Mouse (Mus musculus) left cerebral cortex, postnatal 25 days (tissue): Measurements from ENCODE around the gene Gxylt2. TPM values are rescaled to one million over a fixed set of nuclear protein-coding genes. Genes with fewer than 3 reads are reported as not detected.
A peak's percentile ranks its signal among the peaks of the same experiment; 100 is the strongest.

Experiments used
- DNase-seq, 2 experiments: peaks; one replicate each; pipeline ENCODE4 v3.0.0; 2022; ENCODE audit warnings: low spot score in 2 of 2, mixed read lengths in 1 of 2
- intact Hi-C: fragments of 180-260 bp; cut with DNase I; formaldehyde crosslinking; loops from one replicate; pipeline ENCODE4 v1.15.1; 2025
- total RNA-seq, 2 experiments: library from RNA; stranded (reverse); gene quantifications; 2 replicates each; pipeline ENCODE4 v1.2.3; 2021

Gxylt2 gene
- 1 to 10 TPM; 1.3 to 1.7 TPM for total RNA-seq

GRCm38 (mm10) chr6:100704574-100705365 is at the start of gene Gxylt2:
Gxylt2 (plus strand) TSS chr6:100704734.
- intact Hi-C loops = loop anchor here (2.0 kb wide), 2 partner anchors 28 to 130 kb away; no protein-coding TSS in a partner anchor

GRCm38 (mm10) chr6:100660395-100660794 is 44.1 kb upstream of the Gxylt2 start:
- DNase-seq = peak; percentile 26 to 65
- intact Hi-C loops = no loop called here

More at GRCm38 (mm10) chr6:100704574-100705365, at the start of gene Gxylt2:
- peak; percentile 22 to 48 for DNase-seq

GRCm38 (mm10) chr6:100662224-100662623 is 42.3 kb upstream of the Gxylt2 start:
- intact Hi-C loops = no loop called here
- DNase-seq = no peak

- intact Hi-C loops = no loop called here
- DNase-seq = no peak
Observed at GRCm38 (mm10) chr6:100667644-100668043, 36.9 kb upstream of the Gxylt2 start.

- DNase-seq = no peak
- intact Hi-C loops = no loop called here
Observed at GRCm38 (mm10) chr6:100668858-100669257, 35.7 kb upstream of the Gxylt2 start.

- intact Hi-C loops = loop anchor here (2.0 to 10.0 kb wide), 3 partner anchors 162 to 594 kb away; partner anchors contain the start of gene Ppp4r2
- DNase-seq = peak; percentile 57 to 62
Observed at GRCm38 (mm10) chr6:100670370-100670841, 34.1 kb upstream of the Gxylt2 start.

DNA sequence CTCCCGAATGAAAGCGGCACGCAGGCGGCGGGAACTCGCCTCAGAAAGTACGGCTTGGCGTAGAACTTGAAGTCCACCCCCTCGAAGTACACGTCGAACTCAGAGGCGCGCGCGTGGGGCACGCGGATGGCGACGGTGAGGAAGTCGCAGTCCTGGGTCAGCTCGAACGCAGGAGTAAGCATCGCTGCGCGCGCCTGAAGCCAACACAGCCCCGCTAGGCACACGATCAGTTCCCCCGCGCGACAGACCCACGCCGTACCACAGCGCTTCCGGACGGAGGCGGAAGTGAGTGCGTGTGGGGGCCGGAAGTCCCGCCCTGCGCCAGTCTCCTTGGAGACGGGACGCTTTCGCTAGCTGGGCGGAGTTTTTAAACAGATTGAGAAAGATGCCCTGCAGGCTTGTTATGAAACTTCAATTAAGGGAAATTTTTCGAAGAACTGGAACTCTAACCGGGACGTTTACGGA is 33.6 kb upstream of the Gxylt2 start, which contains the start of gene Shq1:
Gene Shq1, minus strand, starts transcription at position 278 of the 465 bp plus-strand sequence.
- intact Hi-C loops = loop anchor here (2.0 to 10.0 kb wide), 3 partner anchors 162 to 594 kb away; partner anchors contain the start of gene Ppp4r2
- peak; percentile 88 to 91 for DNase-seq

GRCm38 (mm10) chr6:100671401-100671800 is 33.1 kb upstream of the Gxylt2 start:
- intact Hi-C loops = loop anchor here (2.0 to 10.0 kb wide), 3 partner anchors 161 to 593 kb away; partner anchors contain the start of gene Ppp4r2
- DNase-seq = no peak

DNA sequence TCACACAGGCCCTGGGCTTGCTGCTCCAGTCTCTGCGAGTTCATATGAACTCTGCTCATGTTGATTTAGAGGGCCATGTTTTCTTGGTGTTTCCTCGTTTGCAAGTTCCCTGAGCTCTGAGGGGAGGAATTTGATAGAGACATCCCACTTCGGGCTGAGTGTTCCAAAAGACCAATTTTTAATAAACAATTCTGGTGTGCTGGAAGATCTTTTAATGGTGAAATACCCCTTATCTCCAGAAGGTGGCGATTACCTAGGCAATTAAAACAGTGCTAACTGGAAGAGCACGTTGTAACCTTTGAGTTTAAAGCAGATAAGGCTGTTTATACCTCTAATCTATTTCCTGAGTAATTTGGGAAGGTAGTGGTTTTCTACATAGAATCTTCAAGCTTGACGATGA is 29.6 kb upstream of the Gxylt2 start:
- intact Hi-C loops = loop anchor here (1.0 to 10.0 kb wide), 3 partner anchors 201 to 590 kb away; no protein-coding TSS in a partner anchor
- peak in 1 of 2 experiments; percentile 30 for DNase-seq

DNA sequence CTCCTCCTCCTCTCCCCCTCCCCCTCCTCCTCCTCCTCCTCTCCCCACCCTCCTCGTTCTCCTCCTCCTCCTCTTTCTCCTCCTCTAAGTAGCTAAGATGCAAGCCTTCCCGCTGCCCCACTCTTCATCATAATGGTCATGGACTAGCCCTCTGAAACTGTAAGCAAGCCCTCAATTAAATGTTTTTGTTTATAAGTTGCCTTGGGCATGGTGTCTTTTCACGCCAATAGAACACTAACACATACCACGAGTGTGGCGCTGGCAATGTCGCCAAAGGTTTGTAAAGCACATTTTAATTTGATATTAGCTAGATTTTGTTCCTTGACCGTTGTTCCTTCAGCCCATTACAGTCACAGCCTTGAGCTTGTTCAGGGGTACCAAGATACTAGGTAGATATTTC is 28.1 kb upstream of the Gxylt2 start:
- intact Hi-C loops = loop anchor here (10.0 kb wide), 2 partner anchors 518 to 588 kb away; no protein-coding TSS in a partner anchor
- no peak for DNase-seq

DNA sequence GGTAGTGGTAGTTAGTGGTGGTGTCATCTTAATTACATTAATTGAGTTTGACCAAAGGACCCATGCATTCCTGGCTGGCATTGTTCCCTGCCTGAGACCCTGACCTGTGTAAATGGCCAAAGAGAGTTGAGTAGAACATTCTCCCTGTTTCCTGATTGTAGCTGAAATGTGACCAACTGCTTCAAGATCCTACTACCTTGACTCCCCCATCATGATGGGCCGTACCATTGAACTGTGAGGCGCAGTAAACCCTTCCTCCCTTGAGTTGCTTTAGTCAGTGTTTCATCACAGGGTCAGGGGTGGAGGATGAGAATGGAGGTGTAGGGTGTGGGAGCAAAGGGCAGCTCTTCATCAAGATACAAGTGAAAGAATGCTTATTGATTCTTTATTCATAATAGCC is 25.9 kb upstream of the Gxylt2 start:
- DNase-seq = no peak
- intact Hi-C loops = loop anchor here (10.0 kb wide), 2 partner anchors 516 to 586 kb away; no protein-coding TSS in a partner anchor

GRCm38 (mm10) chr6:100686341-100686740 is 18.2 kb upstream of the Gxylt2 start:
- intact Hi-C loops = no loop called here
- no peak for DNase-seq

DNA sequence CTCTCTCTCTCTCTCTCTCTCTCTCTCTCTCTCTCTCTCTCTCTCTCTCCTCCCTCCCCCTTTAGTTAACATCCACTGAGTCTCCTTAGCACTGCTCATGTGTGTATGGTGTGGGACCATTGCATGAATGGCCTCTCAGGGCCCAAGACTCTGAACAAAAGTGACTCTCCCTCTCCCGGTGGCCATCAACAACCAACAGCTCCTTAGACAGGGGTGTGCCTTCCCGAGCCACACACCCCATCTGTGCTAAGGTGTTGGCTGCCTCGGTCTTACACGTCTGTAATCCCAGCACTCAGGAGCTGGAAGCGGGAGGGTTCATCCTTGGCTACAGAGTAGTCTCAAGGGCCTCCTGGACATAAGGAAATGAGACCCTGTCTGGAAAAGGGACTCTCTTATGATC is 4.5 kb upstream of the Gxylt2 start:
- intact Hi-C loops = no loop called here
- no peak for DNase-seq

- intact Hi-C loops = no loop called here
- DNase-seq = no peak
Observed at GRCm38 (mm10) chr6:100700774-100701173, 3.8 kb upstream of the Gxylt2 start.

- DNase-seq = no peak
- intact Hi-C loops = loop anchor here (2.0 kb wide), 2 partner anchors 29 to 131 kb away; no protein-coding TSS in a partner anchor
Observed at GRCm38 (mm10) chr6:100704197-100704573, 349 bp upstream of the Gxylt2 start.

DNA sequence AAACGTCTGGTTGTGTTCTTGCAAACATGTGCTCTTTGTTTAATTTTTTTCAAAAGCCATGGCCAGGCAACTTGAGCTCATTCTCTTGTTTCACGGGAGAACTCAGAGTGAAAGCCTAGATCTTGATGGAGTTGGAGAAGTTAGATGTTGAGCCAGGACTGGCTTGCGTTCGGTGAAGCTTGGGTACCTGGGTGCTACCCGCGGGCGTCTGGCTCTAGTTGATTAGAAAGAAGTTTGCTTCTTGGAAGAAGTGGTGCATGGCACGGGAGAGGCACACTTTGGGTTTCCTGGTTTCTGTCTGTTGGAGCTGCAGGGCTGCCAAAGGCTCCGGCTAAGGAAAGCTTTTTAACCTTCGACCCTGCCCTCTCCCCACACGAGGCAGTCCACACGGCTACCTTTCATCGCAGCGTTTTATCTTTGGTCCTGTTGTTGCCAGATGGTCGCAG is 855 bp downstream of the Gxylt2 start:
- intact Hi-C loops = loop anchor here (2.0 kb wide), 2 partner anchors 27 to 129 kb away; no protein-coding TSS in a partner anchor
- peak in 1 of 2 experiments; percentile 13 for DNase-seq

DNA sequence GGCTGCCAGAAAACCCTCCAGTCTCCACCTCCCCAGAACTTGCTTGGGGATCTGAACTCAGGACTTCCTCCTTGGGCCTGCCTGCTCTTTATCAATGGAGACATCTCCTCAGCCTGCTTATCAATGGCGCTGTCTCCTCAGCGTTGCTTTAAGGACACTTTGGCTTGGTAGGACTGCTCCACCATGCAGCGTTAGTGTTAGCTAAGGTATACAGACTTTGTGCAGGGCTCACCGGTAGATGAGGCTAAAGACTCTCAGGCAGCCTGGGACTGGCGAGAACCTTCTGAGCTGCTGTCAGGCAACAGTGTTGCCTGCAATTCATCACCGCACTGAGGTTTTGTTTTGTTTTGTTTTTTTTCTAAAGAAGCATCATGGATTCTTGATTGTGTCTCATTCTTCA is 2.3 kb downstream of the Gxylt2 start:
- intact Hi-C loops = no loop called here
- no peak for DNase-seq

- intact Hi-C loops = no loop called here
- DNase-seq = no peak
Observed at GRCm38 (mm10) chr6:100707557-100707956, 3.0 kb downstream of the Gxylt2 start.

DNA sequence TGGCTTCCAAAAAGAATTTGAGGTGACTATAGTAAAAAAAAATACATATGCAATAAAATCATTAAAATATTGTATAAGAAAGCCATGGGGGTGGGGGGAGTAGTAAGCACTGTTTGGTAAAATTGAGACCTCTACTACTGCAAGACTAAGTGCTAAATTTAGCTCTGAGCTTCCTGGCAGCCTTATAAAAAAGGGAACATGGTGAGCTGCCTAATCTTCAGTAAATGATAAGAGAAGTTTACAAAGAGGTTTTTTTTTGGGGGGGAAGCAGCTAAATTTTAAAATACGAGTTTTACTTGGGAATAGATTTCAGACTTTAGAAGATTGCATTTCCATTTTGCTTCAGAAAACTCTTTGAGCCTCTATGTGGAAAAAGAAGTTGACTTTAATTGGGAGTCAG is 3.7 kb downstream of the Gxylt2 start:
- DNase-seq = no peak
- intact Hi-C loops = no loop called here

DNA sequence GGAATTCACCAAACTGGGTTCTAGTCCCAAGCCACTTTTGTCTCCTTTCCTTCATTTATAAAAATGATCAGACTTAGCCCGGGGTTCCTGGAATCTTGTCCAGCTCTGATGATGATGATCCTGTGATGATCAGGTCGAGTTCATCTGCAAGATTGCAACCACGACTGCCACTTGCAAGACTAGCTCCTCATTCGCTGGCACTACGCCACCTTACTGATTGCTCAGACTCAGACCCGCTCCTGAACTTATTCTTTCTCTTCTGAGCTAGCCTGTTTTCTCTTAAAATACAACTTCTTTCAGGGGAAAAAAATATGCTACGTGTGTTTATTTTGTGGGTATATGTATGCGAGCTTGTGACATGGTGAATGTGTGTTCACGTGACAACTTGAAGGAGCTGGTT is 4.5 kb downstream of the Gxylt2 start:
- no peak for DNase-seq
- intact Hi-C loops = no loop called here
